Comparison of ENCODE assay signal across 10 mouse cellular contexts in genomic region chr5:127484813-127485486, GRCm38 (mm10).
DNase-seq lines count a peak whose midpoint lies in the region; ATAC-seq lines count a peak whose summit lies in the region.
"Had no signal": no experiment of that assay in that cellular context is flagged by ENCODE, and none has a peak within 500 bp of the region (broad histone marks: within the 10 kb centered on the region; RNA-seq: fewer than 3 reads in every experiment).

No protein-coding gene starts in this region.

- H3K27me3 ChIP-seq in heart, embryonic 16.5 days (ENCODE audit: control insufficient read depth, insufficient read depth, low read length): no peaks in the 10 kb centered on the region
- H3K27me3 ChIP-seq in forebrain, embryonic 15.5 days: no peaks in the 10 kb centered on the region

- no peak overlapping the region for H3K27ac ChIP-seq in heart, embryonic 16.5 days (ENCODE audit: low read length)
- no peak overlapping the region for H3K27ac ChIP-seq in forebrain, embryonic 15.5 days (replicated peaks)

- no peak for ATAC-seq in heart, embryonic 16.5 days (replicated peaks; ENCODE audit: extremely low read depth, insufficient read depth, low FRiP score)
- ATAC-seq in forebrain, embryonic 15.5 days (replicated peaks): no peak

- intact Hi-C loops in heart, postnatal 36 days (cut with DNase I): no loop called here

- H3K36me3 ChIP-seq in heart, embryonic 16.5 days (ENCODE audit: control insufficient read depth, insufficient read depth): no peaks in the 10 kb centered on the region
- no peaks in the 10 kb centered on the region for H3K36me3 ChIP-seq in forebrain, embryonic 15.5 days

- no peak overlapping the region; the same call in 1 of the 2 replicates for H3K4me3 ChIP-seq in heart, embryonic 16.5 days (ENCODE audit: low read length)
- H3K4me3 ChIP-seq in forebrain, embryonic 15.5 days: no peak overlapping the region

- peaks cover 6% of the 10 kb centered on the region for H3K4me1 ChIP-seq in heart, embryonic 16.5 days (ENCODE audit: control insufficient read depth, insufficient read depth, low read length)
- H3K4me1 ChIP-seq in forebrain, embryonic 15.5 days: peaks cover 16% of the 10 kb centered on the region; the same call in 1 of the 2 replicates

- H3K4me2 ChIP-seq in heart, embryonic 16.5 days (ENCODE audit: low read depth, low read length): peak overlapping the region; percentile 36
- H3K4me2 ChIP-seq in forebrain, embryonic 15.5 days (replicated peaks): no peak overlapping the region

- WGBS in heart, embryonic 16.5 days: 57% methylated on average over 13 of the region's 13 CpGs
- 45% methylated on average over 13 of the region's 13 CpGs for WGBS in forebrain, embryonic 15.5 days

- peaks cover 4% of the 10 kb centered on the region for H3K9me3 ChIP-seq in heart, embryonic 16.5 days (replicated peaks; ENCODE audit: control insufficient read depth, low read length)
- no peaks in the 10 kb centered on the region for H3K9me3 ChIP-seq in forebrain, embryonic 15.5 days

- H3K9ac ChIP-seq in heart, embryonic 16.5 days (ENCODE audit: low read length): no peak overlapping the region
- no peak overlapping the region for H3K9ac ChIP-seq in forebrain, embryonic 15.5 days (replicated peaks)

- no peak for DNase-seq in heart, postnatal 36 days
- DNase-seq in thymus, postnatal 0 days (ENCODE audit: low spot score): peak; percentile 56
- no peak for DNase-seq in thymus, adult 18-20 months
- peak; percentile 25 for DNase-seq in mesoderm, embryonic 11.5 days (ENCODE audit: low read depth, low spot score)
- no peak for DNase-seq in left cerebral cortex, adult 9 months (ENCODE audit: low spot score in 2 of 2)
- DNase-seq in right cerebral cortex, postnatal 4 days: no peak
- DNase-seq: heart, postnatal 14 days; lung, postnatal 14 days had no signal

Comparison
In these comparisons a context has a peak if more than half of its experiments do, and no peak if none do; other contexts are left out.
1. DNase-seq: peak in thymus, postnatal 0 days (single experiment) and mesoderm, embryonic 11.5 days (single experiment); none in heart, postnatal 36 days (0 of 2), thymus, adult 18-20 months (0 of 2), left cerebral cortex, adult 9 months (0 of 2) and right cerebral cortex, postnatal 4 days (single experiment).